Mouse (Mus musculus) adrenal gland, adult 18-20 months (tissue): ENCODE data around the gene Gas7. TPM values are rescaled to one million over a fixed set of nuclear protein-coding genes. Genes with fewer than 3 reads are reported as not detected.

Source experiments
- DNase-seq, 2 experiments: peaks; one replicate each; pipeline ENCODE4 v3.0.0; 2021 to 2022; ENCODE audit warnings: low spot score in 2 of 2
- total RNA-seq, 2 experiments: library from RNA; stranded (reverse); gene quantifications; 1 replicate in 1 of 2; 2 replicates in 1 of 2; pipeline ENCODE4 v1.2.3; 2021

Gene Gas7
- total RNA-seq, 2 experiments from 2014 or later: 35.5 to 52.9 TPM

- no peak for DNase-seq
Measured at GRCm38 (mm10) chr11:67531926-67532565, 76.8 kb downstream of the Gas7 start.

GRCm38 (mm10) chr11:67532728-67533127, 77.5 kb downstream of the Gas7 start:
- DNase-seq: no peak

GRCm38 (mm10) chr11:67533151-67533550, 77.9 kb downstream of the Gas7 start:
- no peak for DNase-seq

- DNase-seq: no peak
Measured at GRCm38 (mm10) chr11:67535703-67536102, 80.5 kb downstream of the Gas7 start.

GRCm38 (mm10) chr11:67536413-67536812, 81.2 kb downstream of the Gas7 start:
- DNase-seq: no peak

GRCm38 (mm10) chr11:67537353-67537752, 82.1 kb downstream of the Gas7 start:
- DNase-seq: no peak

GRCm38 (mm10) chr11:67538557-67538956, 83.3 kb downstream of the Gas7 start:
- DNase-seq: no peak

- no peak for DNase-seq
Measured at GRCm38 (mm10) chr11:67544656-67545432, 89.6 kb downstream of the Gas7 start.

- no peak for DNase-seq
Measured at GRCm38 (mm10) chr11:67546582-67546981, 91.3 kb downstream of the Gas7 start.

- DNase-seq: no peak
Measured at GRCm38 (mm10) chr11:67549306-67549705, 94.1 kb downstream of the Gas7 start.

GRCm38 (mm10) chr11:67549762-67550488, 94.7 kb downstream of the Gas7 start:
- no peak for DNase-seq

- no peak for DNase-seq
Measured at GRCm38 (mm10) chr11:67552400-67552799, 97.2 kb downstream of the Gas7 start.

- no peak for DNase-seq
Measured at GRCm38 (mm10) chr11:67554276-67554675, 99.0 kb downstream of the Gas7 start.

- DNase-seq: no peak
Measured at GRCm38 (mm10) chr11:67556360-67556759, 101.1 kb downstream of the Gas7 start.

GRCm38 (mm10) chr11:67558772-67559448, 103.7 kb downstream of the Gas7 start:
- DNase-seq: no peak

GRCm38 (mm10) chr11:67559522-67559921, 104.3 kb downstream of the Gas7 start:
- no peak for DNase-seq

GRCm38 (mm10) chr11:67561631-67562030, 106.4 kb downstream of the Gas7 start:
- no peak for DNase-seq

- no peak for DNase-seq
Measured at GRCm38 (mm10) chr11:67563141-67563540, 107.9 kb downstream of the Gas7 start.

GRCm38 (mm10) chr11:67564003-67564637, 108.9 kb downstream of the Gas7 start:
- no peak for DNase-seq

- no peak for DNase-seq
Measured at GRCm38 (mm10) chr11:67565512-67565911, 110.3 kb downstream of the Gas7 start.

GRCm38 (mm10) chr11:67566704-67567103, 111.5 kb downstream of the Gas7 start:
- DNase-seq: no peak
